Mouse (Mus musculus): ENCODE data around the gene Olfr1033. TPM values are rescaled to one million over a fixed set of nuclear protein-coding genes. Genes with fewer than 3 reads are reported as not detected.
"Not testable (repeated sequence)": the region's sequence is repeated elsewhere in the genome, so short reads cannot be mapped to it uniquely, and the experiment has no call there.

Olfr1033 gene
- polyA plus RNA-seq (2012), result not detected in 2 replicates

- TF ChIP-seq GATA1 (IDR thresholded peaks at IDR 0.05; ENCODE audit: low read length), result not testable (repeated sequence)
These were observed at the start of gene Olfr1033 for GRCm38 (mm10) chr2:86020406-86020805. Gene Olfr1033 (plus strand): TSS chr2:86020633.

GRCm38 (mm10) chr2:85973595-85973994 lies 46.8 kb upstream of the Olfr1033 start, which contains the start of gene Olfr1029:
Gene Olfr1029 (plus strand): TSS chr2:85973895.
- TF ChIP-seq GATA1 (IDR thresholded peaks at IDR 0.05; ENCODE audit: low read length), result no peak

- no peak for TF ChIP-seq GATA1 (IDR thresholded peaks at IDR 0.05; ENCODE audit: low read length)
These were observed 41.5 kb upstream of the Olfr1033 start, which contains the start of gene Olfr1030 for GRCm38 (mm10) chr2:85978976-85979375. Gene Olfr1030 (plus strand): TSS chr2:85979276.

- no peak for TF ChIP-seq GATA1 (IDR thresholded peaks at IDR 0.05; ENCODE audit: low read length)
These were observed 30.4 kb upstream of the Olfr1033 start, which contains the start of gene Olfr1031 for GRCm38 (mm10) chr2:85990004-85990403. Gene Olfr1031 (plus strand): TSS chr2:85990304.

- TF ChIP-seq GATA1 (IDR thresholded peaks at IDR 0.05; ENCODE audit: low read length), result no peak
These were observed 15.2 kb upstream of the Olfr1033 start, which contains the start of gene Olfr1032 for GRCm38 (mm10) chr2:86005240-86005639. Gene Olfr1032 (plus strand): TSS chr2:86005540.

GRCm38 (mm10) chr2:86045561-86045960 lies 25.1 kb downstream of the Olfr1033 start, which contains the start of gene Olfr1034:
Gene Olfr1034 (plus strand): TSS chr2:86045861.
- no peak for TF ChIP-seq GATA1 (IDR thresholded peaks at IDR 0.05; ENCODE audit: low read length)

DNA sequence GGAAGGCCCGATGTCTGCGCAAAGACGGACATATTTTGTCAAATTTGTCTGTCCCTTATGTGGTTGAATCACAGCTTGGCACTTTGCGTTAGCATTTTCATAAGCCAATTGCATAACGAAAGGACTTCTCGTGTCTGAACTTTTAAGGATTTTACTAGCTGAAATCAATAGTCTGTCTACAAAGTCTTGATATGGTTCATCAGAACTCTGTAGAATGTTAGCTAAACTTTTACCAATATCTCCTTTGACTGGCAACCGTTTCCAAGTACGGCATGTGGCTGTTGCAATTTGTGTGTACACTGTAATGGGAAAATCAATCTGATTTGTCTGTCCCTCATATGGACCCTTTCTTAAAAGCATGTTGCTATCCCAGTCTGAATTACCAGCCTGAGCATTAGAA lies 49.8 kb downstream of the Olfr1033 start:
- no peak for TF ChIP-seq GATA1 (IDR thresholded peaks at IDR 0.05; ENCODE audit: low read length)

GRCm38 (mm10) chr2:86073692-86074091 lies 53.3 kb downstream of the Olfr1033 start, which contains the start of gene Olfr1036:
Gene Olfr1036 (plus strand): TSS chr2:86073992.
- TF ChIP-seq GATA1 (IDR thresholded peaks at IDR 0.05; ENCODE audit: low read length), result not testable (repeated sequence)

DNA sequence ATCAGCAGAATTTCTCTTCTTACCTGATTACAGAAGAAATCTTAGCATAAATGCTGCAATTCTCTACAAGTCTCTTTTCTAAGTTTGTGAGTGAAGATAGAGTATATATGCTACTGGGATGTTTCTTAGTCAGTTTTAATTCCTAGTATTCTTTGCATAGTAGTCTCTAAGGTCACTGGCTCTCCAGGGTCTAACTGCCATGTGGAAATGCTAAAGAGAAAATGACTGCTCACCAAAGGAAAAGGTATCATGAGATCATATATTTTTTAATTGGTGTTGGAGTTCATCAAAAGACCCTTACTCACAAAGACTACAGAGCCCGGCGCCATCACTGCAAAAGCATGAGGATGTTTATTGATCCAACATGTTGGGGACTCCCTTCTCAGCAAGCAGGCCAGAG lies 66.9 kb downstream of the Olfr1033 start, which contains the start of gene Olfr1037:
Gene Olfr1037 (minus strand): TSS at position 101 of the 400 bp plus-strand sequence.
- no peak for TF ChIP-seq GATA1 (IDR thresholded peaks at IDR 0.05; ENCODE audit: low read length)

Other genes with a start within 250 kb of the Olfr1033 start
- not detected in 2 replicates for gene Olfr1014, start 247.9 kb upstream of the Olfr1033 start, polyA plus RNA-seq (2012)
- gene Olfr1015, start 238.6 kb upstream of the Olfr1033 start, polyA plus RNA-seq (2012), result not detected in 2 replicates
- gene Olfr1016, start 218.1 kb upstream of the Olfr1033 start, polyA plus RNA-seq (2012), result not detected in 2 replicates
- not detected in 2 replicates for gene Olfr1018, start 202.2 kb upstream of the Olfr1033 start, polyA plus RNA-seq (2012)
- not detected in 2 replicates for gene Olfr1019, start 175.2 kb upstream of the Olfr1033 start, polyA plus RNA-seq (2012)
- not detected in 2 replicates for gene Olfr1020, start 173.6 kb upstream of the Olfr1033 start, polyA plus RNA-seq (2012)
- not detected in 2 replicates for gene Olfr1022, start 152.0 kb upstream of the Olfr1033 start, polyA plus RNA-seq (2012)
- not detected in 2 replicates for gene Olfr1023, start 135.0 kb upstream of the Olfr1033 start, polyA plus RNA-seq (2012)
- not detected in 2 replicates for gene Olfr1024, start 115.6 kb upstream of the Olfr1033 start, polyA plus RNA-seq (2012)
- not detected in 2 replicates for gene Olfr1025-ps1, start 105.4 kb upstream of the Olfr1033 start, polyA plus RNA-seq (2012)
- gene Olfr1026, start 99.1 kb upstream of the Olfr1033 start, polyA plus RNA-seq (2012), result not detected in 2 replicates
- not detected in 2 replicates for gene Olfr1028, start 70.2 kb upstream of the Olfr1033 start, polyA plus RNA-seq (2012)
- gene Olfr1029, start 46.7 kb upstream of the Olfr1033 start, polyA plus RNA-seq (2012), result not detected in 2 replicates
- not detected in 2 replicates for gene Olfr1030, start 41.4 kb upstream of the Olfr1033 start, polyA plus RNA-seq (2012)
- gene Olfr1031, start 30.3 kb upstream of the Olfr1033 start, polyA plus RNA-seq (2012), result not detected in 2 replicates
- gene Olfr1032, start 15.1 kb upstream of the Olfr1033 start, polyA plus RNA-seq (2012), result not detected in 2 replicates
- gene Olfr1034, start 25.2 kb downstream of the Olfr1033 start, polyA plus RNA-seq (2012), result not detected in 2 replicates
- gene Olfr1036, start 53.4 kb downstream of the Olfr1033 start, polyA plus RNA-seq (2012), result not detected in 2 replicates
- not detected in 2 replicates for gene Olfr1037, start 66.8 kb downstream of the Olfr1033 start, polyA plus RNA-seq (2012)
- gene Olfr1039, start 115.3 kb downstream of the Olfr1033 start, polyA plus RNA-seq (2012), result not detected in 2 replicates
- not detected in 2 replicates for gene Olfr1040, start 126.1 kb downstream of the Olfr1033 start, polyA plus RNA-seq (2012)
- not detected in 2 replicates for gene Olfr1042, start 141.2 kb downstream of the Olfr1033 start, polyA plus RNA-seq (2012)
- gene Olfr1043, start 146.9 kb downstream of the Olfr1033 start, polyA plus RNA-seq (2012), result not detected in 2 replicates
- gene Olfr1044, start 157.2 kb downstream of the Olfr1033 start, polyA plus RNA-seq (2012), result not detected in 2 replicates
- gene Olfr52, start 165.1 kb downstream of the Olfr1033 start, polyA plus RNA-seq (2012), result not detected in 2 replicates
- not detected in 2 replicates for gene Olfr1045, start 182.4 kb downstream of the Olfr1033 start, polyA plus RNA-seq (2012)
- not detected in 2 replicates for gene Olfr1046, start 198.7 kb downstream of the Olfr1033 start, polyA plus RNA-seq (2012)
- not detected in 2 replicates for gene Olfr1047, start 210.8 kb downstream of the Olfr1033 start, polyA plus RNA-seq (2012)
- not detected in 2 replicates for gene Olfr1048, start 219.7 kb downstream of the Olfr1033 start, polyA plus RNA-seq (2012)
- gene Olfr1049, start 237.7 kb downstream of the Olfr1033 start, polyA plus RNA-seq (2012), result not detected in 2 replicates